Mouse (Mus musculus) monocyte, adult 2 months (primary cell): Measurements from ENCODE around the gene Cdc34b.
"Not testable (repeated sequence)": the region's sequence is repeated elsewhere in the genome, so short reads cannot be mapped to it uniquely, and the experiment has no call there.

ENCODE experiments used
- DNase-seq, 2 experiments: peaks; one replicate each; pipeline ENCODE4 v3.0.0; 2022; ENCODE audit warnings: low spot score in 2 of 2, low read depth in 1 of 2

Gene Cdc34b

DNA sequence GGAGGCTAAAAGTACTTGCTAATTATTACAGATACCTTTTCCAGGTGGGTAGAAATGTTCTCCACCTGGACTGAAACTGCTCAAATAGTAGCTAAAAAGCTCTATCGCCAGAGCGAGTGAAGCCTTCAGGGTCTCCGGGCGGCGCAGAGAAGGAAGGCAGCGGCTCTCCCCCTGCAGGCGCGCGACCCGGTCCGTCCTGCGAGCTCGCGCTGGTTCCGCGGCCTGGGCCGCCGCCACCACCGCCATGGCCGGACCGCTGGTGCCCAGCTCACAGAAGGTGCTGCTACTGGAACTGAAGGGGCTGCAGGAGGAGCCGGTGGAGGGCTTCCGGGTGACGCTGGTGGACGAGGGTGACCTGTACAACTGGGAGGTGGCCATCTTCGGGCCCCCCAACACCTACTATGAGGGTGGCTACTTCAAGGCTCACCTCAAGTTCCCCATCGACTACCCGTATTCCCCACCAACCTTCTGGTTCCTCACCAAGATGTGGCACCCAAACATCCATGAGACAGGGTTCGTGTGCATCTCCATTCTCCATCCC lies at the start of gene Cdc34b:
Gene Cdc34b (plus strand): TSS at position 51 of the 541 bp plus-strand sequence.
- no peak for DNase-seq

- not testable (repeated sequence) for DNase-seq
Measured at GRCm38 (mm10) chr11:94692502-94692901, 49.1 kb upstream of the Cdc34b start.

DNA sequence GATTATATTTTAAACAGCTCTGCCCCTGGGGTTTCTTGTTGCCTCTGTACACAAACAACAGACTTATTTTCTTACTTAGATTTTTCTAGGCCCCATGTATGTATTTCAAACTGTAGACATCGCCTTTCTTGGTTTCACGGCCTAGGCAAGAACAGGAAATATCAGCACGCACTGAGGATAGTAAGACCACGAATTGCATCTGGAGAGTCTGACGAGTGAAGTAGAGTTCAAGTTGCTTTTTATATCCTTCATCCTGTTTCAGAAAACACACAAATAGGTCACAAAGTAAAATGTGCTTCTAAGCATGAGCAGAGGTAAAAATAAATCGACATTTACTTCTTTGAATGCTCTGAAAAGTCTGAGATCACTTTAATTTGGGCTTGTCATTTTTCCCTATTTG lies 46.1 kb upstream of the Cdc34b start:
- no peak for DNase-seq

- DNase-seq, result no peak
Measured at GRCm38 (mm10) chr11:94697140-94697539, 44.4 kb upstream of the Cdc34b start.

DNA sequence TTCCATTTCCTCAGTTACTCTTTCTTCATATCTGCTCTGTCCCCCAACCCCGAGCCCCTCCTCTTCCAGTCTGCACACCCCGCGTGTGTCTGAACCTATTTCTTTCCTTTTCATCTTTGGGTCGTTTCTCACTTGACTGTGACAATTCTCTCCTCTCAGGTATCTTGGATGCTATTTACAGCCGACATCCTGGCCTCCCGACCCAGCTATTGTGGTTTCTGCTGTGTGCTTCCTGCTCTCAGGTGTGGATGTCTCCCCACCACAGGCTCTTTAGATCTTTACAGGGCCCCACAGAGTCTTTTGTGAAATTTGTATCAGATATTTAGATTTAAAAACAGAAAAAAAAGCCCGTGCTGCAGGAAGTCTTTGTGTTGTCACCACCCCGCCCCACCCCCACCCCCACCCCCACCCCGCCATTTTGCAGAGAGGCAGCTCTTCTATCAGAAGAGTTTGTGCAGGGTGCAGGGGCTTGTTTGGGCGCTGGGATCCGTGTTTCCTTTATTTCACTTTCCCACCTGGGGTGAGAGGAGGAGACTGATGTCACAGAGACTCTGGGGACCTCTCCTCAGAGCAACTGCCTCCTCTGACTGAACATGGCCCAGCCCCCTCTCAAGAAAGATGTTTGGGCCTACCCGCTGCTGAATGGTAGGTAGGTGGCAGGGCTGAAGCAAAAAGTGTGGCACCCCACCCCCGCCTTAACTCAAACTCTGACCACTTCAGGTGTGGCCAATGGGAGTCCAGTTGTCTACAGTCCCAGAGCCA lies 43.7 kb upstream of the Cdc34b start:
- no peak for DNase-seq

DNA sequence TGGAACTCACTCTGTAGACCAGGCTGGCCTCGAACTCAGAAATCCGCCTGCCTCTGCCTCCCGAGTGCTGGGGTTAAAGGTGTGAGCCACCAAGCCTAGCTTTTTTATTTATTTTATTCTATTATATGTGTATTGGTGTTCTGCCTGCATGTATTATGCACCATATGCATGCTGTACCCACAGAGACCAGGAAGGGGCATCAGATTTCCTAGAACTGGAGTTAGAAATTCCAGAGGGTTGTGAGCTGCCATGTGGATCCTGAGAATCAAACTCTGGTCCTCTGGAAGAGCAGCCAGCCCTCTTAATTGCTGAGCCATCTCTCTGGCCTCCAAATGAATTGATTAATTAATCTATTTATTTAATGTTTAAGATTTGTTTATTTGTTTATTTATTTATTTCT lies 42.2 kb upstream of the Cdc34b start:
- DNase-seq, result no peak

DNA sequence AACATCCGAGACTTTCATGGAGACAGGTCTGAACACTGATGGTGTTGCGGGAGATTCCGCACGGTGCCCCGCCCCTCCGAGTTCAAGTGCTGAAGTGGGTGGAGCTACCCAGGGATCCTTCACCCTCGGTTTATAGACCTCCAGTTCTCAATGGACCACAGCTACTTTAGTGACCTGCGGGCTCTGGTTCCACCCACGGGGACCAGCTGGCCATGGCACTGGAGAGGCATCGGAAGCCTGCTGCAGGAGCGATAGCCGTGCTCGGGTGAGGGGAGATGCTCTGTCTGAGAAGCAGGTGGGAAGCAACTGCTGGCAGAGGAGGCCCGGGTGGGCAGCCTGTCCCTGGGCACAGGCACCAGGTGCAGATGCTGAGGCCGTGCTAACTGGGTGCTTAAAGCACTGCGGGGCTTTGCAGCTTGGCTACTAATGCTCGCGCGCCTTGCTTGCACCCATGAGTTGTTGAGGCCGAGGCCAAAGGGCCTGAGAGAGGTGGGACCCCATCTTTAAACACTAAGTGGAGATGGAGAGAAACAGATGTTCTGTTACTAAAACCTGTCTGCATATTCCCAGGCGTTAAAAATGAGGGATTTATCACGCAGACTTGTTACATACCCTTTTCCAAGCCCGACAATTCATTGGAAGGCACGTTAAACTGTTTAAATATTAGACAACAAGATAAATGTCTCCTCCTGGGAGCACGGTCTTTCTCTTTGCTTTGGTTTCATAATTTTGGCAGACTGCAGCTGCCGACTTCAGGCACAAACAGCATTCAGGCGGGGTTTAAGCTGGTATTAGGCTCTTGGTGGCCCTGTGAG lies 40.0 kb upstream of the Cdc34b start:
- no peak for DNase-seq

DNA sequence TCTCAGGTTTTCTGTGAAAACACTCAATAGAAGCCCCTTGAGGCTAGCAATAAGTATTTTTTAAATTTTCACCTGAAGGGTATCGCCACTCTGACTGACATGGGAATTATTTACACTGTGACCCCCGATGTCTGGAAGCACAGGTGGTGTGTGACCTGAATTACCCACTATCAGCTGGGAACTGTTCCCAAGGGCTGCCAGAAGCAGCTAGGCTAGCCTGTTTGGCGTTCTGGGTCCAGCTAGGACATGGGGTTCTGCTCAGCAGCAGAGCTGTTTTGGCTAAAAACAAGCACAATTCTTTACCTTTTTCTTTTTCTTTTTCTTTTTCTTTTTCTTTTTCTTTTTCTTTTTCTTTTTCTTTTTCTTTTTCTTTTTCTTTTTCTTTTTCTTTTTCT lies 39.4 kb upstream of the Cdc34b start:
- DNase-seq, result no peak

DNA sequence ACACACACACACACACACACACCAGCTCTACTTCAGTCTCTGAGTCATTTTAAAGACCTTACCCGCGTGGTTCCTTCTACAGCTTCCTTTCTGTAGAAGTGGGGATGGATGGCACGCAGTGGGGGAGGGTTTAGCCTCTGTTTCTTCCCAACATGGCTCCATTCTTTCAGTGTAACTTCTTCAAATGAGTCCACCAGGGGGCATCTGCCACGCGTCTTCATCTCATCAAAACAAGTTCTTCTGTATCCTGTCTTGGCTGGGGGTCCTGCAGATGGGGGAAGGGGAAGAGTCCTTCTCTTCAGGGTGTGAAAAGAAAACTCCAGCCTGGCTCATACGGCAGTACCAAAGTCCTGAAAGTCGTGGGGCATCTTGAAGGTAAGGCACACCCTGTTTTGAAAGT lies 37.6 kb upstream of the Cdc34b start:
- DNase-seq, result no peak

DNA sequence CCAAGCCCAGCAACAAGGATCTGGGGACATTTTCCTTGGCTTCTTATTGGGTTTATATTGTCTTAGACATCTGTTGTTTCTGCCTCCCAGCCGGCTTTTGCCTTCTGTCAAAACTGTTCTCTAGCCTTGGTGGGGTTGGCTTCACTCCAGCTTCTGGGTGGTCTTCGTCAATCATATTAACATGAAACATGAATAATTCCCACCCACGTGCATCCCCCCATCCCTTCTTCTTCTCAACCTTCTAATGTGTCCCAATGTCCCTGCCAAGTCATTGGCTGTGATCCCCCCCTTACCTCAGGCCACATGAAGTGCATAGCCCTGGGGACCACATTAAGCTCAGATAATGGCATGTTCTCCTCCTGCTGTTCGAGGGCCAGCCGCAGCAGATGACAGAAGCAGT lies 37.1 kb upstream of the Cdc34b start, which contains the start of gene Gm11541:
Gene Gm11541 (minus strand): TSS at position 28 of the 400 bp plus-strand sequence.
- no peak for DNase-seq

DNA sequence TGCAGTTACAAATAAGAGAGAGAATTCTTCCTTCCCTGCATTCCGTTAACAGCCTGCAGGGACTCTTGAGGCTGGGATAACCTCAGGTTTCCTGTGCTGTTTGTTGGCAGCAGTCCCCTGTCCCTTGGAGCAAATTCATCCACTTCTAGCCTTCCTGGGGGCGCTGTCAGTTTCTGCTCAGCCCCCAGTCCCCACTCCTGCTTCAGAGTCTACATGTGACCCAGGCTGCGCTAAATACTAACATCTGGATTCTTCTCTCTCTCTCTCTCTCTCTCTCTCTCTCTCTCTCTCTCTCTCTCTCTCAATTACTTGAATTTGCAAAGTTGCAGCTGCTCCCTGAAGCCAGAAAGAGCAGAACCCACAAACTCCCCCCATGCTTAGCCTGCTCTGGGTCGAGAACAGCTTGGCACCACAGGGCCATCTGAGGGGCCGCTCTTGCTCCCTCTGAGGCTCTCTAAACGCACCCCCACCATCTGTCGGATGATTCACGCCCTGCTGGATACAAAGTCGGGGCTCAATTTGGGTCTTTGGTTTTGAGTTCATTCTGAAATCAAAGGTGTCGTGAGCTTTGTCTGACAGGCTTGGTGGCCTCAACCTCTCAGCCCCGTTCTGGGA lies 28.2 kb upstream of the Cdc34b start:
- DNase-seq, result no peak

DNA sequence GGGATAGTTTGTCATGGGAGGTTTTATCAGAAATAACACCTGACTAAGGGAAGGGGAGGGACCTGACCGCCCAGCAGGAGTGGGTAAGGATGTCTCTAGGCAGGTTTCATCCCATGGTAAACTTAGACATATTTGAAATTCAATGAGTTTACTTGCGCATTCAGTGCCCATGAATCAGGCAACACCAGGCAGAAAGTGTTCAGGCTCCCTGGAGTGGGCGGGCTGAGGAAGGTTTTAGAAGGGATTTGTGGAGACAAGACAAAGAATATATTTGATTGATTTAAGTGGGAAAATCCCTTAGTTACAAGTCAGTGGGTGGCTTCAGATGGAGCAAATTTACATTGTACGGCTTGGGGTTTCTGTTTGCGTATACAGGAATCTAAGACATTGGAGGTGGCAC lies 26.0 kb upstream of the Cdc34b start:
- no peak for DNase-seq

GRCm38 (mm10) chr11:94716754-94717153 lies 24.8 kb upstream of the Cdc34b start:
- no peak for DNase-seq

- no peak for DNase-seq
Measured at GRCm38 (mm10) chr11:94717239-94717638, 24.3 kb upstream of the Cdc34b start.

- DNase-seq, result peak in 1 of 2 experiments; percentile 7
Measured at GRCm38 (mm10) chr11:94718113-94718909, 23.3 kb upstream of the Cdc34b start.

- DNase-seq, result no peak
Measured at GRCm38 (mm10) chr11:94719216-94719615, 22.4 kb upstream of the Cdc34b start.

DNA sequence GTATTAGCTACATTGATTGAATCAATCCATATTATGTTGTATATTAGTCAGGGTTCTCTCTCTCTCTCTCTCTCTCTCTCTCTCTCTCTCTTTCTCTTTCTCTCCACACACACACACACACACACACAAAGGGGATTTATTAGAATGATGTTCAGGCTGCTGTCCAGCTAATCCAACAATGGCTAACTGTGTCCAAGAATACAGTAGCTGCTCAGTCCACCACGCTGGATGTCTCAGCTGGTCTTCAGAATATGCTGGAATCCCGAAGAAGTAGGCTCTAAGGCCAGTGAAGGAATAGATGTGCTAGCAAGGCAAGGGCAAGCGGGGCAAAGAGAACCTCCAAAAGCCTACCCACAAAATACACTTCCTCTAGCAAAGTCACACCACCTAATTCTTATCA lies 14.3 kb upstream of the Cdc34b start:
- DNase-seq, result no peak

- DNase-seq, result no peak
Measured at GRCm38 (mm10) chr11:94728545-94728944, 13.0 kb upstream of the Cdc34b start.

GRCm38 (mm10) chr11:94729565-94729964 lies 12.0 kb upstream of the Cdc34b start:
- DNase-seq, result no peak

- DNase-seq, result peak; percentile 7 to 36
Measured at GRCm38 (mm10) chr11:94730261-94730660, 11.3 kb upstream of the Cdc34b start.

- DNase-seq, result no peak
Measured at GRCm38 (mm10) chr11:94731229-94731628, 10.4 kb upstream of the Cdc34b start.
